Mouse (Mus musculus) midbrain, embryonic 16.5 days (tissue): ENCODE measurements around the gene Sp7. TPM values are rescaled to one million over a fixed set of nuclear protein-coding genes. Genes with fewer than 3 reads are reported as not detected.

ENCODE experiments used
- ATAC-seq: fragments of 200-750 bp; cut with Nextera tagmentation; 2 replicates; pipeline ENCODE4 v1.8.0; 2017; ENCODE audit warnings: moderate TSS enrichment
- H3K27ac ChIP-seq: fragments of 300-500 bp; sonication (generic); 2 replicates; pipeline ENCODE4 v1.5.1; 2014; ENCODE audit warnings: mild to moderate bottlenecking, low read length, mixed read lengths
- H3K27me3 ChIP-seq: fragments of 300-500 bp; sonication (generic); 2 replicates; pipeline ENCODE4 v1.6.1; 2014; ENCODE audit warnings: low read depth, low read length, mixed read lengths; ENCODE audit not compliant: control insufficient read depth, insufficient read depth
- H3K36me3 ChIP-seq: fragments of 300-500 bp; sonication (generic); 2 replicates; pipeline ENCODE4 v1.6.1; 2014; ENCODE audit warnings: mild to moderate bottlenecking, low read length, moderate library complexity, mixed read lengths; ENCODE audit not compliant: control insufficient read depth, insufficient read depth
- H3K4me1 ChIP-seq: fragments of 300-500 bp; sonication (generic); 2 replicates; pipeline ENCODE4 v1.6.1; 2014; ENCODE audit warnings: mild to moderate bottlenecking, low read length, mixed read lengths; ENCODE audit not compliant: control insufficient read depth, insufficient read depth
- H3K4me2 ChIP-seq: fragments of 300-500 bp; sonication (generic); 2 replicates; pipeline ENCODE4 v1.6.1; 2014; ENCODE audit warnings: mild to moderate bottlenecking, low read length, mixed read lengths
- H3K4me3 ChIP-seq: fragments of 300-500 bp; sonication (generic); 2 replicates; pipeline ENCODE4 v1.5.1; 2014; ENCODE audit warnings: low read depth, mild to moderate bottlenecking, low read length, moderate library complexity, mixed read lengths
- H3K9ac ChIP-seq: fragments of 300-500 bp; sonication (generic); 2 replicates; pipeline ENCODE4 v1.6.1; 2014; ENCODE audit warnings: low read depth, low read length, mixed read lengths
- H3K9me3 ChIP-seq: fragments of 300-500 bp; sonication (generic); replicated peaks from 2 replicates; pipeline ENCODE4 v1.6.1; 2014; ENCODE audit warnings: mild to moderate bottlenecking, low read length, mixed read lengths; ENCODE audit not compliant: control insufficient read depth, poor library complexity, severe bottlenecking
- WGBS: fragments of 180-500 bp; shearing (Covaris S2); extraction: QIAGEN DNeasy Blood & Tissue Kit; methylation state at CpG from one replicate; pipeline ENCODE4 v1.1.7; 2014; 5-methylcytosine and 5-hydroxymethylcytosine counted together
- polyA plus RNA-seq: library from polyadenylated mRNA; unstranded; fragments of >200 nt; fragmentation: Nextera tagmentation; extraction: Ambion mirVana; gene quantifications from 2 replicates; pipeline ENCODE4 v1.2.1, GENCODE M21; 2015

Gene Sp7
- polyA plus RNA-seq, 1 experiment from 2014 or later: 0.55 TPM

GRCm38 (mm10) chr15:102393584-102394014, 26.6 kb upstream of the Sp7 start:
- no peaks in the 10 kb centered on the region for H3K36me3 ChIP-seq
- ATAC-seq: no peak

GRCm38 (mm10) chr15:102392520-102392919, 25.5 kb upstream of the Sp7 start:
- WGBS: 18% methylated on average over 2 of the region's 2 CpGs
- no peaks in the 10 kb centered on the region for H3K36me3 ChIP-seq
- H3K4me2 ChIP-seq: no peak overlapping the region
- ATAC-seq: no peak
- H3K4me3 ChIP-seq: no peak overlapping the region
- H3K9ac ChIP-seq: no peak overlapping the region
- H3K4me1 ChIP-seq: no peaks in the 10 kb centered on the region
- no peaks in the 10 kb centered on the region for H3K27me3 ChIP-seq
- H3K27ac ChIP-seq: no peak overlapping the region
- H3K9me3 ChIP-seq: no peaks in the 10 kb centered on the region

More at GRCm38 (mm10) chr15:102393584-102394014, 26.6 kb upstream of the Sp7 start:
- Histone ChIP-seq H3K4me3 (no peak overlapping the region), H3K27ac (no peak overlapping the region), H3K4me2 (no peak overlapping the region), H3K27me3 (no peaks in the 10 kb centered on the region), H3K9me3 (no peaks in the 10 kb centered on the region), H3K4me1 (no peaks in the 10 kb centered on the region; the same call in 1 of the 2 replicates), H3K9ac (no peak overlapping the region)

- Histone ChIP-seq H3K4me2 (no peak overlapping the region), H3K27me3 (no peaks in the 10 kb centered on the region), H3K4me1 (no peaks in the 10 kb centered on the region), H3K27ac (no peak overlapping the region), H3K36me3 (no peaks in the 10 kb centered on the region), H3K9me3 (no peaks in the 10 kb centered on the region), H3K4me3 (no peak overlapping the region), H3K9ac (no peak overlapping the region)
- no peak for ATAC-seq
- WGBS: 86% methylated on average over 3 of the region's 3 CpGs
Measured at GRCm38 (mm10) chr15:102388942-102389341, 22.0 kb upstream of the Sp7 start.

GRCm38 (mm10) chr15:102386640-102387039, 19.7 kb upstream of the Sp7 start:
- H3K27ac ChIP-seq: no peak overlapping the region
- no peak overlapping the region for H3K4me3 ChIP-seq
- no peak overlapping the region for H3K4me2 ChIP-seq
- ATAC-seq: no peak
- WGBS: 50% methylated on average over 9 of the region's 9 CpGs
- H3K4me1 ChIP-seq: no peaks in the 10 kb centered on the region
- no peaks in the 10 kb centered on the region for H3K36me3 ChIP-seq
- no peaks in the 10 kb centered on the region for H3K27me3 ChIP-seq
- no peak overlapping the region for H3K9ac ChIP-seq
- H3K9me3 ChIP-seq: no peaks in the 10 kb centered on the region

GRCm38 (mm10) chr15:102383671-102384070, 16.7 kb upstream of the Sp7 start:
- no peak overlapping the region for H3K4me3 ChIP-seq
- H3K27ac ChIP-seq: no peak overlapping the region
- WGBS: 88% methylated on average over 6 of the region's 6 CpGs
- no peak overlapping the region for H3K4me2 ChIP-seq
- H3K9me3 ChIP-seq: no peaks in the 10 kb centered on the region
- ATAC-seq: no peak
- H3K27me3 ChIP-seq: no peaks in the 10 kb centered on the region
- no peaks in the 10 kb centered on the region for H3K4me1 ChIP-seq
- no peaks in the 10 kb centered on the region for H3K36me3 ChIP-seq
- no peak overlapping the region for H3K9ac ChIP-seq

GRCm38 (mm10) chr15:102381575-102381974, 14.6 kb upstream of the Sp7 start:
- H3K27me3 ChIP-seq: no peaks in the 10 kb centered on the region; the same call in 1 of the 2 replicates
- 0 out of 2 replicates have a peak, but pooled peaks cover 5% of the 10 kb centered on the region for H3K4me1 ChIP-seq
- H3K4me2 ChIP-seq: no peak overlapping the region
- no peaks in the 10 kb centered on the region for H3K9me3 ChIP-seq
- H3K36me3 ChIP-seq: no peaks in the 10 kb centered on the region
- ATAC-seq: peak; percentile 76
- no peak overlapping the region for H3K9ac ChIP-seq
- H3K4me3 ChIP-seq: no peak overlapping the region
- no peak overlapping the region for H3K27ac ChIP-seq
- 2% methylated on average over 7 of the region's 7 CpGs for WGBS

- Histone ChIP-seq H3K4me2 (peak overlapping the region; percentile 98; the same call in 1 of the 2 replicates), H3K27ac (no peak overlapping the region), H3K27me3 (no peaks in the 10 kb centered on the region; the same call in 1 of the 2 replicates), H3K4me3 (no peak overlapping the region), H3K4me1 (peaks cover 11% of the 10 kb centered on the region), H3K9ac (no peak overlapping the region), H3K36me3 (no peaks in the 10 kb centered on the region), H3K9me3 (no peaks in the 10 kb centered on the region)
- 3% methylated on average over 10 of the region's 10 CpGs for WGBS
- no peak for ATAC-seq
Measured at GRCm38 (mm10) chr15:102377810-102378262, 10.9 kb upstream of the Sp7 start.

- H3K27me3 ChIP-seq: no peaks in the 10 kb centered on the region; the same call in 1 of the 2 replicates
- WGBS: 0% methylated on average over 7 of the region's 7 CpGs
- H3K4me2 ChIP-seq: peak overlapping the region; percentile 98
- peak overlapping the region; percentile 80 for H3K9ac ChIP-seq
- H3K4me1 ChIP-seq: peaks cover 11% of the 10 kb centered on the region
- H3K9me3 ChIP-seq: no peaks in the 10 kb centered on the region
- no peaks in the 10 kb centered on the region for H3K36me3 ChIP-seq
- peak; percentile 39 for ATAC-seq
- peak overlapping the region; percentile 65 for H3K27ac ChIP-seq
- peak overlapping the region; percentile 62 for H3K4me3 ChIP-seq
Measured at GRCm38 (mm10) chr15:102377163-102377543, 10.2 kb upstream of the Sp7 start.

GRCm38 (mm10) chr15:102376453-102377162, 9.6 kb upstream of the Sp7 start:
- no peaks in the 10 kb centered on the region for H3K36me3 ChIP-seq
- ATAC-seq: peak; percentile 74
- H3K4me2 ChIP-seq: peak overlapping the region; percentile 98
- peak overlapping the region; percentile 80 for H3K9ac ChIP-seq
- under 1% methylated on average over 43 of the region's 43 CpGs for WGBS
- peak overlapping the region; percentile 65 for H3K27ac ChIP-seq
- peak overlapping the region; percentile 62 for H3K4me3 ChIP-seq
- H3K9me3 ChIP-seq: no peaks in the 10 kb centered on the region
- H3K27me3 ChIP-seq: no peaks in the 10 kb centered on the region; the same call in 1 of the 2 replicates
- H3K4me1 ChIP-seq: peaks cover 11% of the 10 kb centered on the region
